Mouse (Mus musculus): ENCODE measurements at regions not wholly inside any gene's neighbourhood (a gene's known extent, or its start where the extent isn't known, plus 50 kb on each side); places are given as distances from the start of the nearest gene placed in this dataset.

DNA sequence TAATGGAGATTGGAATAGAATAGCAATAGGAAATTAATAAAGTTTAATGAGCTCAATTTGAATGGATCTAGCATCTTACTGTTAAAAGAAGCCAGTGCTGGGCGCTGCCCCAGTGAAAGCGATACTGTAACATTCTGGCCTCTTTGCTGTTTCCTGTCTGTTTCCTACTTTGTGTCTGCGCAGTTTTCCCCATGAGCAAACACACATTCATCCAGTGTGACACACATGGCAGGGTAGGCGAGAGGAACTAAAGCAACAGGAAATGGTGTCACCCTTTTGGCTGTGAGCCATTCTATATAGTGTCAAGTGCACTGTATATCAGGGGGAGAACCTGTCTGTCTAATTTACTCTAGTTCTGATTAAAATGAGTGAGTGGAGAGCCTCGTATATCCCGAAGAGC, 366.2 kb downstream of the Foxo1 start:
- no peak for DNase-seq

DNA sequence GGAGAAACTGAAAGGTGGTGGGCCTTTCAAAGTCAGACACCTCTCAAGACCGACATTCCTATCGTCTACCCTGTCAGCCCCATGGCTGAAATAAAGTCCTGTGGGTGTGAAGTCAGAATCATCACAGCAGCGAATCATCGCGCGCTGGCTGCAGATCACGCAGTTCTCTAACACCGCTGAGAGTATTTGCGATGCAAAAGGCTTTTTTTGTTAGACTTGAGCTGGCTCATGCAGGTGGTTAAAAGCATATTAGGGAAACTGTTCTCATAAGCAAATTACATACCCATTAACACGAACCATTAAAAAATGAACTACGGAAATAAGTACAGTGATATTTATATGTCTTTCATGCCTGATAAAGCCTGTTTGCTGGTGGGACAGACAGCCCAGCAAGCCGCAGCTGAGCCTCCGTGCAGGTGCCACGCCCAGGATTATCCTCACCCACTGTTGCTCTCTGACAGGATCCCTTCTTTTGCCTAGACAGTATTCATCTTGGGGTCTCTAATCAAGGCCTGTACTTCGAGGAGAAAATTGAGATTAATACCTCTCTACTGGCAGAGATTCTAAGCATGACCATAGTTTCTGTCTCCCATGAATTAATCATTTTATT, 365.5 kb downstream of the Foxo1 start:
- no peak for DNase-seq

GRCm38 (mm10) chr3:52632635-52633034, 364.5 kb downstream of the Foxo1 start:
- DNase-seq = no peak

GRCm38 (mm10) chr3:52630209-52630608, 362.1 kb downstream of the Foxo1 start:
- no peak for DNase-seq

DNA sequence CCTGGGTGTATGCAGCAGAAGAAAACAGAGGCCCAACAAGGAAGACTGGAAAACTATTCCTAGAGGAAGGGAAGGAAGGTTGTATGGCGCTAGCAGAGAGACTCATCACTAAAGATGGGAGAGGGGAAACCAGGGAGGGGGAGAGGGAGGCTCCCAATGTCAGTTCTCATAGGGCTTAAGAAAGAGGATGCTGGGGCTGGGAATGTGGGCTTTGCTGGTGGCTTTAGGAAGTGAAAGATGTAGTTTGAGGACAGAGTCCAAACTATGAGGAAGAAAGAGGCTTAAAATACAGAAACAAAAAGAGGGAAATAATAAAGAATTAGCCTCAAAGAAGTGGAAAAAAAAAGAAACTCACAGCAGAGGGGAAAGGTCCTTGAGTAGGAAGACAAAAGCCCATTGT, 357.0 kb downstream of the Foxo1 start:
- no peak for DNase-seq

DNA sequence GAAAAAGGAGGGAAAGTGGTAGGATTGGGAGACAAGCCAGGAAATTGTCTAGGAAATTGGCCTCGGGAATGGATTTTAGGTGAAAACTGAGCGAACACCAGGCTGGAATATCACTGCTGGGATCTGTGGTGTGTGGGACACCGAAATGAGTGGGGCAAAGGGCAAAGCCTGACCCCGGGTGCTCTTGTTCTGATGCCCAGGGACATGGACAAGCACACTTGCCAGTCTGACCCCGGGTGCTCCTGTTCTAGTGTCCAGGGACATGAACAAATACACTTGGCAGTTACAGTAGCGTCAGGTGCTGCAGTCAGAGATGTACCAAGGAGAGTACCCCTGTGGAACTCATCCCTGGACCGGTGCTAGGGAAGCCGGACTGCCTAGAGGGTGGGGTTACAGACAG, 354.4 kb downstream of the Foxo1 start:
- no peak for DNase-seq

DNA sequence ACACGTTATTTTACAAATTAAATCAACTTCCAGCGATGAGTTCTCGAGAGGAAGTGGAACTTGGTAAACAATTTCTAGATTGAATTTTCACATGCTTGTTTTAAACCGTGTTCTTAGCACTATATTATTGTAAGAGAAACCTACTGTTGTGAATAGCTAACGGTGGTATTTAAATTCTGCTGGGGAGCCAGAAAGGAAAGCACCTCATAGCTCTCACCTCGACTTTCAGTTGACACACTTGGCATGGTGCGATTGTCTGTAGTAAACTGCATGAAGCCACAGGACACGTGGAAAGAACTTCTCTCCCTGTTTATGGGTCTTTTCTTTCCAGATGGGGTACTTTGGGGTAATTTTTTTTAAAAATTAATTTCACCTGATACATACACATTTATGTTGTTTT, 353.8 kb downstream of the Foxo1 start:
- no peak for DNase-seq

- DNase-seq = no peak
Measured at GRCm38 (mm10) chr3:52618925-52619224, 350.7 kb downstream of the Foxo1 start.

- no peak for DNase-seq
Measured at GRCm38 (mm10) chr3:52618212-52618924, 350.2 kb downstream of the Foxo1 start.

DNA sequence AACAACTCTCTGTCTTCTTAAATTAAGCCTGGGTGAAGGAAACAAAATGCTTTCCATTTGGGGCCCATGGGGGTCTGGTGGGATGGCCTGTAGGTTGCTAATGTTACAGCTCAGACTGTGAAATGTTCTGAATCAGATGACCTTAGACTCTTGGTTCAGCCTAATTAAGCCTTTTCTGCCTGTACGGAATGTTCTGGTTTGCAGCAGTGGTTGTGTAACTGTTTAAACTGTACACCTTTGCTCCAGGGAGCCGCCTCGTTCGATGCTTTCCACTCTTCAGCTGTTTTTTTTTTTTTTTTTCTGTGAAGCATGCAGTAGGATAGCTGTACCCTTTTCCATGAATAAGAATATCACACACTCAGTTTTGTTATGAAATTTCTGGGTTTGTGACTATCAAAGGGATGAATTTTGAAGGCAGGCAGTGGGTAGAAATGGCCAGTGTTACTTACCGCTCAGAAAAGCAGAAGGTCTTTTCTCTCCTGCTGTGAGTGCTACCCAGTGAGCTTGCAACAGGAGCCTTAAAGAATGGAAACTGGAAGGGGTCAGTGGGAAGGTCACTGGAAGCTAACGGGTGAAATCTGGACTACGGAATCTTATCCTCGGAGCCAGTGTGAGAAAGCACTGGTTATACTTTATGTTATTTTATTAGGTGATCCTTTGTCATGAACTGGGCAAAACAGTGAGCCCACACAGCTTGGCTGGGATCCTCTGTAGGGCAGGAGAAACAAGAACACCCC, 349.4 kb downstream of the Foxo1 start:
- DNase-seq = no peak

GRCm38 (mm10) chr3:52611881-52612280, 343.7 kb downstream of the Foxo1 start:
- DNase-seq = no peak

DNA sequence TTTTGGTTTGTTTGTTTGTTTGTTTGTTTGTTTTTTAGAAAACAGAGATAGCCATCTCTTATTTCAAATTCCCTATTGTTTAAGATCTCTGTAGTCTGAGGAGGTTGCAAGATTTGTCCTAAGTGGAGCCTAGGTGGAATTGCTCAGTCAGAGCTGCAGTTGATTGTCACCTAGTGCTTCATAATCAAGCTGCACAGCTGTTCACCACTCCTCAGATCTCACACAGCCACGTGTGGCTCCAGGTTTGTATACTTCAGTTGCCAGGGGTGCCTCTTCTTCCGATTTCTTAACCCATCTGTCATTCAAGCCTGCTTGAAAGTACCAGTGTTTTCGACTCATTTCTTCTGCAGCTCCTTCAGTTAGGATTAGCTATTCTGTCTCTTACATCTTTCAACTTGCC, 342.3 kb downstream of the Foxo1 start:
- DNase-seq = no peak

DNA sequence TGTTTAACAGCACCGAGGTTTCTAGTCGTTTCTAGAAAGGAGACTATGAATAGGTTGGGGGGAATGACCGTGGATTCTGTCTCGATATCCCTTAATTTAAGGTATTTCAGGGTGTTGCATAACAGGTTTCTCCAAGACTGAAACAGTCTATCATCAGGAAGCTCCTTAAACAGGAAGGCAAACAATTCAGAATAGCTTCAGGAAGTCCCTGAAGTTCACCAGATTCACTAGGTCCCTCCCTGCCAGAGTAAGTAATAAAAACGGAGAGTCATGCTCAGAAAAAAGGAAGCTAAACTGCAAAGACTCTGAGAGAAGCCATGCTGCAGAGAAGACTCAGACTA, 339.9 kb downstream of the Foxo1 start:
- DNase-seq = no peak

DNA sequence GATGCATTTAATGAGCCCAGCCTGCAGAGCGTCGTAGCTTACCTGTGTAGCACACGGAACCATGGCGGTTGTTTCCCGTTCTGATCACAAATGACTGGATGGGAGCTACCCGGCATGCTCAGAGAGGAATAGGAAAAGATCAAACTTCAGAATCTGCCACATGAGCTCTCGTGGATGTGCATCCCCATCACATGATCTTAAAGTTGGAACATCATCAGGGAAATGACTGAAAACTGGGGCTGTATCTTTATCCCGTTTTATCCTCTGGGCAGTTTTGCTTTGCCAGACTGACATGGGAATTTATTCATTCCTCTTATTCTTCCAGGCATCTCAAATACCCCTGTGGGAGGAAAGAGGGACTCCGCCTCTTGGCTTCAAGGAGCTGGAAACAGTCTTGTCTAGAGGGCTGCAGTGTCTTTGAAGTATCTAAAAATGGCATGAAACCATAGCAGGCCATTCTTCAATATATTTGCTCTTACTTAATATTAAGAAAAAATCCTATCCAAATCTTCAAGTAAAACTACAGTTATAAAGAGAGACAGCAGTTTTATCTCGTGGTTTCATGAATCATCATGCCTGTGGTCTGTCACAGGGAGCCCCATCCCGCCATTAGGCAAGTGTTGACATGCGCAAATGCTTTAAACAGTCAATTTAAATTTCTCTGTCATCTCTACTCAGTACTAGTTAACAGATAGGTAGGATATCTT, 339.4 kb downstream of the Foxo1 start:
- no peak for DNase-seq

- DNase-seq = no peak
Measured at GRCm38 (mm10) chr3:52605261-52605771, 337.2 kb downstream of the Foxo1 start.

GRCm38 (mm10) chr3:52603244-52603704, 335.1 kb downstream of the Foxo1 start:
- DNase-seq = no peak

- DNase-seq = peak; percentile 50
Measured at GRCm38 (mm10) chr3:52601011-52601745, 333.0 kb downstream of the Foxo1 start.

GRCm38 (mm10) chr3:52600581-52600980, 332.4 kb downstream of the Foxo1 start:
- no peak for DNase-seq

DNA sequence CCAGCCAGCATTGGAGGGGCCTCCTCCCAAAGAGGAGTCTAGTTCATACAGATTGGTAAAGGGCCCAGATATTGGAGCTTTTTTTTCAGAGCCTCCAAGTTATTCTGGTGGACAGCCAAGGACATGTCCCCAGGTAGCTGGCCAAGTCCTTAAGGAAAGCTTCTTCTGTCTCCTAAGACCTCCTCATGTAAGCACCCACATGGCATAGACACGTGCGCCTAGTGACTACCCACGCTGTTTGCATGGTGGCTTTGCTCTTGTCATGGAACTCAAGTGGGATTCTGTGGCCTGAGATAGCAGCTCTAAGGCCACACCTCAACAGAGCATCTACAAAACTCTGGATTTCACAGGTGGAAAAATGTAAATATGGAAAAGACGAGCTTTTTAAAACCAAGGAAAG, 332.0 kb downstream of the Foxo1 start:
- no peak for DNase-seq

DNA sequence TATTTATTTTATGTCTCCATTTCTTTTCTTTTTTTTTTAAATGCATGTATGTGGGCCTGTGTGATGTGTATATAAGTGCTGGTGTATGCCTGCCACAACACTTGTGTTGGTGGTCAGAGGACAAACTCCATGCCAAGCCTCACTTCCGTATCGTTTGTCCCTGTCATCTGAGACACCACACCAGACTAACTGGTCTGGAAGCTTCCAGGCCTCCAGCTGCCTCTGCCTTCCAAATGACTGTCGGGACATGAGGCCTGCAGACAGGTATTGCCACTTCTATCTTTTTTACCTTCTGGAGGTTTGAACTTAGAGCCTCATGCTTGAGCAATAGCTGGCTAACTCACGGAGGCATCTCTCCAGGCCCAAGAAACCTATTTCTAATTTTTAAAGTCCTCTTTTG, 318.3 kb downstream of the Foxo1 start:
- no peak for DNase-seq

GRCm38 (mm10) chr3:52579917-52580316, 311.8 kb downstream of the Foxo1 start:
- no peak for DNase-seq

GRCm38 (mm10) chr3:52579096-52579495, 311.0 kb downstream of the Foxo1 start:
- DNase-seq = no peak

DNA sequence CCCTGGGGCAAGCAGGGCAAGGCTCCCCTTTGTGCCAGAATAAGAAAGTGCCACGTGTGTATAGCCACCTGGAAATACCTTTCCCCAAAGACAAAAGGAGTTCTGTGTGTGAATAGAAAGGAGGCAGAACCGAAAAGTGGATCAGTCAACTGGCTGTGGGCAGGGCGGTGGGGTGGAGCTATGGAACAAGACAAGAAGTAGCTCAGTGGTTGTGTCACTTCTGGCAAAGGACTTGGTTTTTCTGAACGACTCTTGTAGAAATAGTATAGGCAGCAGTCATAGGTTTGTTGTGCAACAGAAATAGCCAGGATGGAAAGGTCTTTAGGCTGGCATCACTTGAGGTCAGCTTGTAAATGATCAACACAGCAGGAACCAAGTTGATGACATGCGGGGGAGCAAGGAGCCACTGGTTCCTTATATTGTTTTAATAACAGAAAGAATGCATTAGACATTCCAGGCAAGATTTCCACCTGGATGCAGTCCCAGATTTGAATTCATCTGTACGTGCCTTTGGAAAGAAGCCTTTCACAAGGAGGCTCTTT, 308.6 kb downstream of the Foxo1 start:
- DNase-seq = no peak
